Mouse (Mus musculus) thymus, adult 2 months (tissue): ENCODE results near the gene 5730455P16Rik.

ENCODE experiments used
- CTCF ChIP-seq: fragments of 200-500 bp; IDR thresholded peaks from 2 replicates; pipeline ENCODE4 v1.5.1; 2012; ENCODE audit warnings: mild to moderate bottlenecking, control low read depth, low read length, moderate library complexity, borderline replicate concordance; ENCODE audit not compliant: control insufficient read depth, poor library complexity, insufficient read depth; ENCODE audit errors: extremely low read depth
- POLR2A ChIP-seq: fragments of 200-500 bp; IDR thresholded peaks from 2 replicates; pipeline ENCODE4 v1.6.1; 2012; ENCODE audit warnings: mild to moderate bottlenecking, low read length, control low read depth, moderate library complexity; ENCODE audit not compliant: control insufficient read depth, poor library complexity, insufficient read depth; ENCODE audit errors: extremely low read depth

DNA sequence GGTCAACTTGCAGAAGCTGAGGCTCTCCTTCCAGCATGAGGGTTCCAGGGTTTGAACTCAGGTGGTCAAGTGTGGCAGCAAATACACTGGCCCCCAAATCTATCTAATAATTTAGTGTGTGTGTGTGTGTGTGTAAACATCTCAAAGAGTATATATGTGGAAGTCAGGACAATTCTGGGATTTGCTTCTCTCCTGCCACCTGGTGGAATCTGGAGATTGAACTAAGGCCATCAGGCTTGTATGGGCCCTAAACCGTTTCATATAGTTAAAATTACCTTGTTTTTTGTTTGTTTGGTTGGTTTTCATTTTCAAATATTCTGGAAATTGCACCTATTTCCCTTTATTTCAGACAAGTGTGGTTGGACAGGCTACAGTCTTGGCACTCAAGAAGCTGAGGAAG is 8.9 kb downstream of the 5730455P16Rik start:
- TF ChIP-seq CTCF (no peak), POLR2A (no peak)
